Mouse (Mus musculus) G1E (cell line): ENCODE results near the gene C1ql1. TPM values are rescaled to one million over a fixed set of nuclear protein-coding genes. Genes with fewer than 3 reads are reported as not detected.
"Not testable (repeated sequence)": the region's sequence is repeated elsewhere in the genome, so short reads cannot be mapped to it uniquely, and the experiment has no call there.

ENCODE experiments used
- ATAC-seq: 2 replicates; pipeline ENCODE4 v1.8.0; 2016; ENCODE audit warnings: mild to moderate bottlenecking; ENCODE audit not compliant: insufficient number of reproducible peaks, poor library complexity, low FRiP score, severe bottlenecking; ENCODE audit errors: extremely low read depth
- DNase-seq: peaks from one replicate; pipeline ENCODE4 v3.0.0; 2012; ENCODE audit warnings: low spot score
- H3K27me3 ChIP-seq: 2 replicates; pipeline ENCODE4 v1.6.1; 2012; ENCODE audit warnings: mild to moderate bottlenecking, low read length, inconsistent platforms; ENCODE audit not compliant: insufficient read depth
- H3K36me3 ChIP-seq: replicated peaks from 2 replicates; pipeline ENCODE3; 2012; ENCODE audit warnings: mild to moderate bottlenecking, inconsistent platforms
- H3K4me1 ChIP-seq: 2 replicates; pipeline ENCODE4 v1.6.1; 2012; ENCODE audit warnings: low read depth, low read length, inconsistent platforms, mixed read lengths; ENCODE audit not compliant: insufficient read depth
- H3K4me3 ChIP-seq: 2 replicates; pipeline ENCODE4 v1.5.1; 2012; ENCODE audit warnings: low read depth, mild to moderate bottlenecking, inconsistent platforms, low read length, moderate library complexity, mixed read lengths
- H3K9me3 ChIP-seq: replicated peaks from 2 replicates; pipeline ENCODE4 v1.6.1; 2012; ENCODE audit warnings: inconsistent platforms
- CTCF ChIP-seq: IDR thresholded peaks from 2 replicates; pipeline ENCODE4 v1.5.1; 2012; ENCODE audit warnings: low read depth, low read length, inconsistent platforms, mixed read lengths
- GATA1 ChIP-seq: IDR thresholded peaks from 2 replicates; pipeline ENCODE4 v1.6.1; 2012; ENCODE audit warnings: borderline replicate concordance, low read length, inconsistent platforms, mixed read lengths
- GATA2 ChIP-seq: IDR thresholded peaks from 2 replicates; pipeline ENCODE4 v1.6.1; 2012; ENCODE audit warnings: low read depth, low read length, inconsistent platforms, borderline replicate concordance
- POLR2AphosphoS5 ChIP-seq: IDR thresholded peaks from 2 replicates; pipeline ENCODE4 v1.6.1; 2012; ENCODE audit warnings: low read depth, low read length, inconsistent platforms; ENCODE audit not compliant: insufficient replicate concordance
- TAL1 ChIP-seq: conservative IDR thresholded peaks from 2 replicates; pipeline ENCODE4 v1.6.1; 2012; ENCODE audit warnings: low read depth, low read length, inconsistent platforms, mixed read lengths
- polyA plus RNA-seq: library from polyadenylated mRNA; stranded (reverse); fragments of >175 nt; gene quantifications from 2 replicates; pipeline ENCODE4 v1.2.3, GENCODE M21; 2012
- total RNA-seq, 2 experiments: library from RNA; stranded (forward) in 1 of 2; stranded (reverse) in 1 of 2; fragments of 200-1000 nt in 1 of 2; fragments of >200 nt in 1 of 2; fragmentation: Nextera tagmentation in 1 of 2; gene quantifications; 2 replicates each; pipeline ENCODE4 v1.2.3; 2014 to 2017

Gene C1ql1
- total and polyA plus RNA-seq, 3 experiments: not detected

DNA sequence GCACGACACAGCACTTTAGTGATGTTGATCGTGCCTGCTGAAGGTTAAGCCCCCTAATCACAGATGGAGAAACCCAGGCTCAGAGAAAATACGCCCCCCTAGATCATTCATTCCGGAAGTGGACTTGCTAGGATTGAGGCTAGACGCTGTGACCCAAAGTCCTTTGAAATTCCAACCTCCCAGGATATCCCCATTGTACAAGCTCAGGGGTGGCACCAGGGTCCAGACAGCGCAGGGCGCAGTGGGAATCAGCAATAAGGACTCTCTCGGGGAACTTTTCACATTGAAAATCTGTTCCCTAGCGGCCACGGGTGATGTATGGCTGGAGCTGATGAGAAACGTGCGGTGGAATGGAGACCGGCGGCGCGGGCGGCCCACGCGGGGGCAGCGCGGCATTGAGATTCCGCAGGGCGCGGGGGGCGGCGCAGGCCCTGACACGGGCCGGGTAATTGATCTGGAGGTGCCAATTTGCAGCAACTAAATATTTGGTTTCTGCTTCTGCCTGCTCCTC is 43.2 kb upstream of the C1ql1 start:
- no peak for DNase-seq
- no peak for ATAC-seq
- TF ChIP-seq TAL1 (no peak), GATA2 (no peak), GATA1 (no peak), CTCF (no peak), POLR2AphosphoS5 (no peak)
- no peak overlapping the region for H3K4me3 ChIP-seq
- peaks cover 54% of the 10 kb centered on the region for H3K27me3 ChIP-seq
- H3K4me1 ChIP-seq: peaks cover 11% of the 10 kb centered on the region
- H3K36me3 ChIP-seq: peaks cover 18% of the 10 kb centered on the region
- H3K9me3 ChIP-seq: no peaks in the 10 kb centered on the region

DNA sequence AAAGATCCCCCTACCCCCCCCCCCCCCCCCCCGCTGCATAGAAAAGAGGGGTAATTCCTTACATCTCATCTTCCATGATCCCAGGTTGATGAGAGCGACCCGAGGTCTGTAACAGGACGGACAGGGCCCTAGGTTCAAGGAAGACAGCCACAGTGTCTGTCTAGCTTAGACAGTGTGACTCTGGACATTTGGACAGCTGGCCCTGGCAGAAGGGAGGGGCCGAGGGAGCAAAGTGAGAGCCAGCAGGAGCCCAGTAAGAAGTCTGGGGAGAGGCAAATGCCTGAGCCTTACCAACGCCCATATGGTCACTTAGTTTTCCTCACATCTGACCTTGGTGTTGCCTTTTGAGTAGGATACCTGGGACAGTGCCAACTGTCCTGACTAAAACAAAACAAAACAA is 38.7 kb upstream of the C1ql1 start:
- no peaks in the 10 kb centered on the region for H3K36me3 ChIP-seq
- H3K4me1 ChIP-seq: peaks cover 2% of the 10 kb centered on the region; the same call in 1 of the 2 replicates
- H3K9me3 ChIP-seq: no peaks in the 10 kb centered on the region
- H3K27me3 ChIP-seq: peaks cover 72% of the 10 kb centered on the region
- H3K4me3 ChIP-seq: no peak overlapping the region
- DNase-seq: no peak
- TF ChIP-seq POLR2AphosphoS5: no peak
- no peak for TF ChIP-seq GATA2
- no peak for TF ChIP-seq GATA1
- TF ChIP-seq CTCF: no peak
- TF ChIP-seq TAL1: no peak
- no peak for ATAC-seq

DNA sequence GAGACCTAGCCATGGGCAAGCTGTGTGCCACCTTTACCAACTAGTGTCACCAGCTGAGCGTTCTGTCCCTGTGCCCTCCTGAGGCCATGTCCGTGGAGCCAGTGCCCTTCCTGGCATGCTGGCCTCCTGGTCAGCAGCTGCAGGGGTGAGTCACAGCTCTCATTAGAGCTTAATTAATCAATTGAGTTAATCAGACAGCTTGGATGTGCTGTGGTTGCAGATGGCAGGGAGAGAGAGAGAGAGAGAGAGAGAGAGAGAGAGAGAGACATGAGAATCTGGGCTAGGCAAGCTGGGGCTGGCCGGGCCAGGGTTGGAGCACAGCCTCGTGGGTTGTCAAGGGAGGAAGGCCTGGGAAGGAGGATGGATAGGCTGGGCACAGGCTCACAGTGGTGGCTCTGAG is 38.1 kb upstream of the C1ql1 start:
- no peak for ATAC-seq

DNA sequence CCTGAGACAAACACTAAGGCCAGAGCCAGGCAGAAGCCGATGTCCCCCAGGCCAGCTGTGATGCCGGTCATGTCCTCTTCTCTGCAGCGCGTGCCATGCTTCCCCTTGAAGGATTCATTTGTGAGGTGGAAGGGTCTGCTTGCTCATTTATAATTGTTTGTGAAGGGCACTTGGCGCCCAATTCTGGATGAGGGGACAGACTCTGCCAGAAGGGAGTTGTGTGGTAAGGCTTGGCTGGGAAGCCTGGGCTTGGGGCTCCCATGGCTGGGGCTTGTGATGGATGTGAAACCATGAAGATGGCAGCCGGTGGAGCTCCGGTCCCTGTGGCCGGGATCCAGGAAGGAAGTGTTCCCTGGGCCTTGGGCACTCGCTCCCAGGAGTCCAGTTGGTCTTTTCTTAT is 37.6 kb upstream of the C1ql1 start:
- no peak overlapping the region for H3K4me3 ChIP-seq
- ATAC-seq (no peak), DNase-seq (no peak)
- H3K4me1 ChIP-seq: peaks cover 5% of the 10 kb centered on the region; the same call in 1 of the 2 replicates
- no peaks in the 10 kb centered on the region for H3K9me3 ChIP-seq
- no peaks in the 10 kb centered on the region for H3K36me3 ChIP-seq
- peaks cover 65% of the 10 kb centered on the region for H3K27me3 ChIP-seq
- TF ChIP-seq GATA2 (no peak), GATA1 (no peak), TAL1 (no peak), POLR2AphosphoS5 (no peak), CTCF (no peak)

More for the DNA sequence above, 38.1 kb upstream of the C1ql1 start:
- TF ChIP-seq POLR2AphosphoS5: no peak
- peaks cover 67% of the 10 kb centered on the region for H3K27me3 ChIP-seq
- peaks cover 2% of the 10 kb centered on the region; the same call in 1 of the 2 replicates for H3K4me1 ChIP-seq
- H3K4me3 ChIP-seq: no peak overlapping the region
- H3K9me3 ChIP-seq: no peaks in the 10 kb centered on the region
- no peak for DNase-seq
- H3K36me3 ChIP-seq: no peaks in the 10 kb centered on the region

DNA sequence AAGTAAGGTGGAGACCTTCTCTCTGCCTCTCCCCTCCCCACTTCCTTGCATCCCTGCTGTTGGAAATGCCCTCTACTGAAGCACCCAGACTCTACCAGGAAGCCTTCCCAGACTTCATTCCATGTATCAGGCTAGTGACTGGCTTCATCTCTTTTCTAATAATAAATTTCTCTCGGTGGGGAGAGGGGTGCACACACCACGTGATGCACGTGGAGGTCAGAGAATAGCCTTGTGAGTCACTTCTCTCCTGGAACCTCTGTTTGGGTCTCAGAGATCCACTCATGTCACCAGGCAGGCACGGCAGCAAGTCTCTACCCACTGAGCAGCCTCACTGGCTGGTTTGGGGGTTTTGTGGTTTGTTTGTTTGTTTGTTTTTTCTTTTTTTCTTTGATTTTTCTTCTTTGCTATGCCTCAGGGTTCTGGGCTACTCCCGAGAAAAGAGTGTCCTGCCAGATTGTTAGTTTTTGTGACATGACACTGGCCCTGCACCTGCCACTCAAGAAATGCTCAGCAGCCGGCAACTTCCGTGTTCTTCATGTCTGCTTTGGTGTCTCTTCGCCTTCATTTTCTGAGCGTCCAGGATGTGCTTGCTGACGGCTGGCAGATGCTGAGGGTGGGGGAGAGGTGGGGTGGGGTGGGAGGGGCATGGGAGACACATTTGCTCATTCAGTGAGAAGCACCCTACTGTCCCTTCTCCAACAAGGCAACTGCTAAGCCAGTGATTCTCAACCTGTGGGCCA is 34.8 kb upstream of the C1ql1 start:
- DNase-seq: no peak
- Histone ChIP-seq H3K36me3 (no peaks in the 10 kb centered on the region), H3K4me3 (no peak overlapping the region), H3K27me3 (peaks cover 54% of the 10 kb centered on the region), H3K9me3 (no peaks in the 10 kb centered on the region), H3K4me1 (peaks cover 6% of the 10 kb centered on the region; the same call in 1 of the 2 replicates)
- ATAC-seq: no peak
- TF ChIP-seq TAL1: no peak
- no peak for TF ChIP-seq GATA2
- TF ChIP-seq GATA1: no peak
- TF ChIP-seq POLR2AphosphoS5: no peak
- TF ChIP-seq CTCF: no peak

DNA sequence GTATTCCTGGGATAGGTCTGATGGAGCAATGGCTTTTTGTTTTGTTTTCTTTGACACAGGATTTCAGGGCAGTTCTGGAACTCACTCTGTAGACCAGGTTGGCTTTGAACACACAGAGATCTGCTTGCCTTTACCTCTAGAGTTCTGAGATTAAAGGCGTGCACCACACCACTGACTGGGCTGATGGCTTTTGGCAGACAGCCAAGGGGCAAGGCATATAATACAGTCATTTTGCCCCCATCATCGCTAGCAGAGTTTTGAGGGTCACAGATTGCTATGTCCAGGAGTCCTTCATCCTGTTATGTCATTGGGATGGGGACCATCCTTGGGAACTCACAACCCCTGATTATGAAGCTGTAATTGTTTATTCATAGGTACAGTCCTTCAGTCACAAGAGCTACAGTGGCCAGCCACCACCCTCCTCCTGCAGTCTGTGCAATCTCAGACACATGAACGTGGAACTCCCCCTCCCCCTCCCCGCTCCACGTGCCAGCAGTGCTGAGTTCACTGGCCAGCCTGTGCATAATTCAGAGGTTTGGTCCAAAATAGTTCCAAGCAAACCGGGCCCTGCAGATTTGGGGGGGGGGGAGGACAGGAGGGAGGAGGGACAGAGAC is 31.7 kb upstream of the C1ql1 start:
- DNase-seq (no peak), ATAC-seq (no peak)
- Histone ChIP-seq H3K4me1 (peaks cover 6% of the 10 kb centered on the region; the same call in 1 of the 2 replicates), H3K9me3 (no peaks in the 10 kb centered on the region), H3K27me3 (peaks cover 41% of the 10 kb centered on the region), H3K4me3 (no peak overlapping the region), H3K36me3 (no peaks in the 10 kb centered on the region)
- TF ChIP-seq POLR2AphosphoS5: no peak
- TF ChIP-seq GATA2: no peak
- no peak for TF ChIP-seq GATA1
- TF ChIP-seq CTCF: no peak

DNA sequence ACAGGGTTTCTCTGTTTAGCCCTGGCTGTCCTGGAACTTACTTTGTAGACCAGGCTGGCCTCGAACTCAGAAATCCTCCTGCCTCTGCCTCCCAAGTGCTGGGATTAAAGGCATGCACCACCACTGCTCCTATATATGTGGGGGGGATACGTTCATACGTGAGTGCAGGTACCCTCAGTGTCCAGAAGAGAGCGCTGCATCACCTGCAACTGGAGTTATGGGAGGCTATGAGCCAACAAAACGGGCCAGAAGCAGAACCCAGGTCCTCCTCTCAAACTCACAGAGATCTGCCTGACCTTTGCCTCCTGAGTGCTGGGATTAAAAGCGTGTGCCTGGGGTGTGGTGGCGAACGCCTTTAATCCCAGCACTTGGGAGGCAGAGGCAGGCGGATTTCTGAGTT is 29.5 kb upstream of the C1ql1 start:
- H3K36me3 ChIP-seq, ATAC-seq, DNase-seq, H3K4me3 ChIP-seq, H3K9me3 ChIP-seq, H3K4me1 ChIP-seq: not testable (repeated sequence)
- H3K27me3 ChIP-seq: peaks cover 46% of the 10 kb centered on the region
